Mouse (Mus musculus): ENCODE results near the gene Rabgap1l.

Rabgap1l gene

DNA sequence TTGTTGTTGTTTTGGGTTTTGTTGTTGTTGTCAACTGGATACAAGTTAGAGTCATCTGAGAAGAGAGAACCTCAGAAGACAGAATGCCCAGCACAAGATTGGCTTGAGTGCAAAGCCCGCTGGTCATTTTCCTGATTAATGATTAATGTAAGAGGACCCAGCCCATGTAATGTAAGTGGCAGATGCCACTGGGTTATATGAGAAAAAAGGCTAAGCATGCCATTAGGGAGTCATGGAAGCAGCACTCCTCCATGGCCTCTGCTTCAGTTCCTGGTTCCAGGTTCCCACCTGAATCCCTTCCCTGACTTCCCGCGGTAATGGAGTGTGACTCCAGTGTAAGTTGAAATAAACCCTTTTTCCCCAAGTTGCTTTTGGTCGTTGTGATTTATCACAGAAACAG lies 480.4 kb downstream of the Rabgap1l start:
- DNase-seq (ENCODE audit: low spot score) = no peak

DNA sequence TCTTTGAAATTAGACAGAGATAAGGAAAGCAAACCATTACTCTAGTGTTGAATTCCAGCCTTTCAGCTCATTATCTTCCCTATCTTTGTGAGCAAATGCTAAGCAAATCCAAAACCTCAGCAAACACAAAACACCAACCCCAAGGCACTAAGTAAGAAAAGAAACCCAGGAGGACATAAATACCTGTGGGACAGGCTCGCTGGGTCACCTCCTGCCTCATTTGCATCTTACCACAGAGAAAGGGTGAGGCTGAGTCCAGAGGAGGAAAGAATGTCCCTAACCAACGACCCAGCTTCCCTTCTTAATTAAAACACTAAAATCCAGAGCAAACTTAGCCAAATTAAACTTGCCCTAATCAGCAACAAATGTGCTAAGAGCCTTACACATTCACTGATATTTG lies 481.1 kb downstream of the Rabgap1l start:
- no peak for DNase-seq (ENCODE audit: low spot score)

GRCm38 (mm10) chr1:160309951-160310350 lies 483.1 kb downstream of the Rabgap1l start:
- DNase-seq (ENCODE audit: low spot score) = no peak

GRCm38 (mm10) chr1:160308996-160309395 lies 484.0 kb downstream of the Rabgap1l start:
- no peak for DNase-seq (ENCODE audit: low spot score)

- no peak for DNase-seq (ENCODE audit: low spot score)
Observed at GRCm38 (mm10) chr1:160308498-160308897, 484.5 kb downstream of the Rabgap1l start.

DNA sequence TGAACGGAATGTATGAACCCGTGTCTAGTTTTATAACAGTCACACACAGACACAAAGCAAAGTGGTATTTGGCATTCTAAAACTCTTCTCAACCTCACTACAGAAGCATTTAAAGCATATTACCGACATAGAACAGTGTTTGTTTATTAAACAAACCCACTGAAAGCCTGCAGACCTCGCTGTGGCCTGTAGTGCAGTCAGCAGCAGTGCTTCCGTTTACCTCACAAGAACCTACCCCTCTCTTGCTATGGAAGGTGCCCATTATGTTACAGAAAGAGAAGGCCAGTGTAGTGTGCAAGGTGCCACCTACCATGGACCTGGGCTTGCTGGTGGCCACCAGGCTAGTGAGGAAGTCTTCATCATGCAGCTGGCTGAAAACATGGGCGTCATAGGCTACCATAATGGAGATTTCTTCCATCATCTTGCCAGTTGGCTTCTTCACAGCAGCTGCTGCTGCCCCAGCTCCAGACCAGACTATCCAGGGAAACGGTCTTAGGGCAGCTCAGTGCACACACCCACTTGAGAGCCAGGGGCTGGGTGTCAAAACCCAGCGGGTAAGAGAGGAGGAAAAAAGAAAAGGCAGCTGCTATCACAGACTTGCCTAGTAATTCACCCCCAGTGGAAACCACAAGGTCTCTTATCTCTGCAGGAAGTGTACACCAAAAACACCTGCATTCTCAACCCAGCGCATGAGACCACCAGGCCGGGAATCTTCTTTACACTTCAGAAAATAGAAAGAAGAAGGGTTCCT lies 486.0 kb downstream of the Rabgap1l start:
- DNase-seq (ENCODE audit: low spot score) = no peak

DNA sequence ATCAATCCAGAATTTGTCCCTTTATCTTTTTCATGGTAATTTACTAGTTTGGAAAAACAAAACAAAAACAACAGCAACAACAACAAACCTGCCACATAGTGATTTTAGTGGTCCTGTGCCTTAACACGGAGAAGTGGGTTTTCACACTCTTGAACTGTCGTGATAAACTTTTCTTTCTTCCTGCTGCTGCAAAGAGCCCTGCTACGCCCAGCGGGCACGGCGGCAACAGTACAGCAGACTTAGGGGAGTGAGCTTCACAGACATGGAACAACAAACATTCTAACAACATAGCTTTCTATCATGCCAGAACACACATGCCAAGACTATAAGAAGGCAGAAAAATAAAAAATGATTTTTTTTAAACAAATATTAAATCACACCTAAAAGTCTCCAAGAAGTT lies 486.7 kb downstream of the Rabgap1l start:
- DNase-seq (ENCODE audit: low spot score) = no peak

GRCm38 (mm10) chr1:160305826-160306225 lies 487.2 kb downstream of the Rabgap1l start:
- DNase-seq (ENCODE audit: low spot score) = no peak

DNA sequence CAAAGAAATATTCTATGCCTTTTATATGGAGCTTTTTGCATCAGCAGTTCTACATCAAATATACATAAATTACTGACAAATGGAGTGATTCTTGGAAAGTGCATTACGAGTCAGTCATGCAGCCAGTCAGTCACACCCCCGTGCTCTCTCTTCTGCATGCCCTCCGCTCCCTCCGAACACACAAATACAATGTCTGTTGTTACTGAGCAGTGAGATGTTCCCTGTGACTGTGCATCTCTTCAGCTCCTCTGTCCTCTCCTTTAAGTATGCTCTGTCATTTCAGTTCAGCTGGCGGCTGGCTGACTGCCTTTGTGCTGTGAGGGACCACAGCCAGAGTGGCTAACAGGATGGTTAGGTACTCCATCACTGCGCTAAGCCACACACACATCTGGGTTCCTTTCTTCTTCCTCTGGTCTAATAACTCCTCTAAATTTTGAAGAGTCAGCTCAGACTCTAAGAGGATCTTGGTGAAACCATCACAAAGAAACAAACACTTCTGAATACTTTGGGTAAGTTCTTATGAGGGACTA lies 488.0 kb downstream of the Rabgap1l start:
- DNase-seq (ENCODE audit: low spot score) = no peak

DNA sequence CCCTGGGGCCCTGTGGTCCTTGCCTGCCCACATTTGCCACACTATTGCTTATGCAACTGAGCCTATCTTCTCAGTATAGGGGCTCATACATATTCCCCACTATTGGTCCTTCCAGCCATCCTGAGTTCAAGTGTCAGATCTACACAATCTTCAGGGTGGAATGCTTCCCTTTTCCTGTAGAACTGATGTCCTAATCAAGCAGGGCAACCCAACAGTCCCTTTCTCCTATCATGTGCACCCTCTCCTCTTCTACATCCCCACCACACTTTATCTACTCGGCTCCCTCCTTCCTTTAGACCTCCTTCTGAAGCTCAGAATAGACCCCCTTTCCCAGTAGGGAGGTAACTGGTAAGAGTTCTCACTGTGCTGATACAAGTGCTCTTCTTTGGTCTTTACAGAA lies 490.7 kb downstream of the Rabgap1l start:
- no peak for DNase-seq (ENCODE audit: low spot score)

- DNase-seq (ENCODE audit: low spot score) = no peak
Observed at GRCm38 (mm10) chr1:160301156-160301555, 491.9 kb downstream of the Rabgap1l start.

DNA sequence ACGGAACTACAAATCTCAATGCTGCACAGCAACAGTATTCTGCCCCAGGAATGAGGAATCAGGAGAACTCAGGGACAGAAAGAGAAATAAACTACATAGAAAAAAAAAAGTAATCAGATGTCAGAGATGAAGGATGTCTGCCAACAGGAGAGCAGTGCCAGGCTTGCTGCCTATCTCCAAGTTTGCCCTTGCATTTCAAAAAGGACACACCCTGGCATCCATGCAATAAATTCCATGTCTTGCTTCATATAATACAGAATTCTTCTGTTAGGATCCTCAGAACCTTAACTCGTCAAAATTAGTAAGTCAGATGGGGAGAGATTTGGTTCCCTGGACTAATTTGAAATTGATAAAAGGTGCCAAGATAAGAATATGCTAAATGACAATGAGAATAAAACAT lies 492.3 kb downstream of the Rabgap1l start:
- DNase-seq (ENCODE audit: low spot score) = no peak

- no peak for DNase-seq (ENCODE audit: low spot score)
Observed at GRCm38 (mm10) chr1:160299979-160300378, 493.0 kb downstream of the Rabgap1l start.

- DNase-seq (ENCODE audit: low spot score) = no peak
Observed at GRCm38 (mm10) chr1:160298893-160299292, 494.1 kb downstream of the Rabgap1l start.

DNA sequence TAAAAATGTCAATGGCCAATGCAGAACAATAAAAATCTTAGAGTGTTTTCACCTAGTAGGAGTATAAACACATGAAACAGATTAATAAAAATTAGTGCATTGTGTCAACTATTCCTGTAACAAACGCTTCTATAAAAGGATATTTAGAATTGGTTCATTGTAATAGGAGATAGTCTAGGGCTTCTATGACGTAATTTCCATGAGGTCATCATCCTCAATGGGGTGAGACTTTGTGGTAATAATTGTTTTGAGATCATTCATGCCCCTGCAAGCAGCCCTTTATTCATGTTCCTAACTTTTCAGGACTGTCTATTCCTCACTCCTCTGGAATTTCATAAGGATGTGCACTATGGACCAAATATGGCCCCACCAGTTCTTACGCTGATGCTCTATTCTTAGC lies 495.3 kb downstream of the Rabgap1l start:
- DNase-seq (ENCODE audit: low spot score) = no peak

DNA sequence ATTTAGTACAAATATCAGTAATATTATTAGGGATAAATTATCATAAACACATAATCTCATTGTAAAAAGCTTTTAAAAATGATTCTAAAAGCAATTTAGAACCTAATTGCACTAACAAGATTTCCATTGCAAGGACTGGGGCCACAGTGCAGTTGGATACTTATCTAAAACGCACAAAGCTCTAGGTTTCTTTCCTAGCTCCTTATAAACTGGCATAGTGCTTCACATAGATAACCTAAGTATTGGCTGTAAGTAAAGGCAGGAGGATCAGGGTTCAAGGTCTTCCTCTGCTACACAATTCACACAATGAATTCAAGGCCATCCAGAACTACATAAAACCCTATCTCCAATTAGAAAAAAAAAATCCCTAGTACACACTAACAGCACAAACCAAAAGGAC lies 497.7 kb downstream of the Rabgap1l start:
- DNase-seq (ENCODE audit: low spot score) = no peak

GRCm38 (mm10) chr1:160293488-160293887 lies 499.5 kb downstream of the Rabgap1l start:
- no peak for DNase-seq (ENCODE audit: low spot score)

DNA sequence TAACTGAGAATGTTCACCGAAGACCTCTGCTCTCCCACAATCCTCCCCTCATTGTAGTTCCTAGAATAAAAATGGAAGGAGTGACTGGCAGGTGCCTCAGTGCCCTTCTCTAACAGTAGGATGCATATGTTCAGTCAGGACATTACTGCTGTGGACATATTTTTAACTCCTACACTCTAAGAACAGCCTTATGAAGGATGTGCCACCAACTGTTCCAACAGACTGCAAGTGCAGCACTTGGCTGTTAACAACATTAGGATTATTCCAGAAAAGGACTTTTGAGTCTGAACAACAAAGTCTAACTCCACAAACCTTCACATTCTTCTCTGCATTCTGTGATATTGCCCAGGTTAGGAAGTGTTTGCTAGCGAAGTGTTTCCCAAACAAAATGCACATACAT lies 501.0 kb downstream of the Rabgap1l start:
- DNase-seq (ENCODE audit: low spot score) = no peak

DNA sequence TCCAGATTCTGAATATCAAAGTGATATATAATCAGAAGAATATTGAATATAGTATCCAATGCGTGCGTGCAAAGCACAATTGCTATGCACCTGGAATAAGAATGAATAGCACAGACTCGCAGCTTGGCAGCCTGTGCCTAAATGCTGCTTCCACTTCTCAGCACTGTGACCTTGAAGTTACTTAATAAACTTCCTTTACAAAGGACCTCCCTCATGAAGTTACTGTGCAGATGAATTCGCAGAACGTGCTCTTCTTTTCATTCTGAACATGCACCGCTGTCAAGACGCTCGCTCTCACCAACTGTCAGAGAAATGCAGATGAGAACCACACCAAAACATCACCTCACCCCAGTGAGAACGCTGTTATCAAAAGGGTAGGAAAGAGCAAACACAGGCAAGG lies 502.8 kb downstream of the Rabgap1l start:
- DNase-seq (ENCODE audit: low spot score) = no peak

GRCm38 (mm10) chr1:160287058-160287645 lies 505.9 kb downstream of the Rabgap1l start:
- DNase-seq (ENCODE audit: low spot score) = no peak

DNA sequence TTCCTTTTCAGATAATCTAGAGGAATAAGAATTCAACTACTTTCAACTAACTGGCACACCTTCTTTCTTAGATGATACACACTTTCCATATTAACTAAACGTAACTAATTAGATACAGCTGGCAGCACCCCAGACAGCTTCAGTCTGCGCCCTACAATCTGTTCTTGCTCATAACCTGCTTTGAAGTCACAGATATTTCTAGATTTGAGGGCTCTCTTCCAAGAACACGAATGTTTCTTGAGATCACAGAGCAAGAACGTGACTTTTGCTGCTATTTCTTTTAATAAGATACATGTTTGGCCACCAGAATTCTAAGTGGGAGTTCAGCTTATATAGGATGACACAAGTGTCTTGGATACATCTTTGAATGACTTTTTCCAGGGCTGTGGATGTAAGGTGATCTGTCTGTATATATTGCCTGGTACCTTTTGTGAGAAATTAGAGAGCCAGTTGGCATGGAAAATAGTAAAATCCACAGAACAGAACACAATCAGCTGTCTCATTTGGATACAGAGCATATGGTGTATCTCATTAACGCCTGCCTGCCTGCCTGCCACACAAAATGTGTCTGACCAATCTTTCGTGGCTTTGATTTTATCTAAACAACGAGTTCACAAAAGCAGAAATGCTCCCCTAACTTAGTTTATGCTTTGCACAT lies 506.5 kb downstream of the Rabgap1l start:
- DNase-seq (ENCODE audit: low spot score) = no peak

GRCm38 (mm10) chr1:160284241-160284640 lies 508.8 kb downstream of the Rabgap1l start:
- DNase-seq (ENCODE audit: low spot score) = no peak

Measured in ovary, postnatal 10 days (tissue).